ENCODE assay signal across 25 mouse cellular contexts in the genomic region with DNA sequence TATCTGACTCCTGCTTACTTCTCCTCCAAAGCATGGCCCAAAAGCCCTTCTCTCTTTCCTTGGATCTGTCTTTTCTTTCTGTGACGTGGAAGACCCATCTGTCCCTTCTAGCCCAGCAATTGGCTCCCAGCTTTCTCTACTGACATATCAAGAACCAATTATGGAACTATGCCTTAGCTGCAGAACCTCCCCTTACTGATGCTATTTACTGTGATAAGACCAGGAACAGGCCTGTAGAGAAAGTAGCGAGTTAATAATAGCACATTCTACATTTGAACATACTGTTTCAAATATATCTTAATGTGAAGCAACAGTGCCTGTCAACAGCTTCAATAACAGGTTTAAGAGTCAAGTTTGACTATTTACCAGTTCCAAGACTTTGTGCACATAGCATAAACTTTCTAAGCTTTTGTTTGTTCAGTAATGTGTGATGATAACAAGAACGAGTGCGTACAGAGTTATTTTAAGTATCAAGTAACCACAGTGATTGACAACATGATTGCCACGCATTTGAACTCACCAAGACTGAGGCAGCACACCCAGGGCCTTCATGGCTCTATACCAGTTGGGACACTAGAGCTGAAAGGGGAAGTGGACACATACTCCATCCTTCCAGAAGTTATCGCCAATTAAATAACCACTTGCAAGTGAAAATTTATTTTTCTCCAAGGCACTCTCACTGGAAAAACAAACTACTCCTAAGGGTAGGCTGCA.
A peak's percentile ranks its signal among the peaks of the same experiment; 100 is the strongest.
DNase-seq lines count a peak whose midpoint lies in the region; ATAC-seq and TF ChIP-seq lines count a peak whose summit lies in the region.
"Had no signal": no experiment of that assay in that cellular context is flagged by ENCODE, and none has a peak within 500 bp of the region (broad histone marks: within the 10 kb centered on the region; RNA-seq: fewer than 3 reads in every experiment).

No protein-coding gene starts in this region.

- 0 out of 2 replicates have a peak, but pooled peaks cover 6% of the 10 kb centered on the region for H3K4me1 ChIP-seq in heart, embryonic 11.5 days (ENCODE audit: control insufficient read depth, insufficient read depth, low read length)
- H3K4me1 ChIP-seq in heart, embryonic 14.5 days (ENCODE audit: control insufficient read depth in 2 of 2, insufficient read depth in 2 of 2, low read length in 2 of 2) = peaks cover 12 to 20% of the 10 kb centered on the region in 2 experiments
- H3K4me1 ChIP-seq in heart, postnatal 0 days (ENCODE audit: control insufficient read depth, insufficient read depth) = peaks cover 21% of the 10 kb centered on the region; the same call in 1 of the 2 replicates
- H3K4me1 ChIP-seq: hindbrain, embryonic 15.5 days had no signal

- H3K27ac ChIP-seq in heart, embryonic 11.5 days (ENCODE audit: low read depth, low read length) = peak overlapping the region; percentile 17; the same call in 1 of the 2 replicates
- peak overlapping the region; percentile 80 to 82 for H3K27ac ChIP-seq in heart, embryonic 14.5 days (replicated peaks in 1 of 2; ENCODE audit: control insufficient read depth in 1 of 2, insufficient read depth in 1 of 2, low read depth in 2 of 2, low read length in 2 of 2)
- peak overlapping the region; percentile 87 for H3K27ac ChIP-seq in heart, postnatal 0 days (ENCODE audit: low read depth)
- H3K27ac ChIP-seq: forebrain, embryonic 10.5 days; forebrain, embryonic 13.5 days; hindbrain, embryonic 12.5 days; hindbrain, embryonic 15.5 days had no signal

- TF ChIP-seq EP300 in heart, postnatal 0 days (IDR thresholded peaks at IDR 0.05; ENCODE audit: low read depth) = peak; percentile 90

- H3K36me3 ChIP-seq in heart, embryonic 11.5 days (ENCODE audit: control insufficient read depth, insufficient read depth, low read length) = no peaks in the 10 kb centered on the region
- no peaks in the 10 kb centered on the region for H3K36me3 ChIP-seq in heart, embryonic 14.5 days (ENCODE audit: control insufficient read depth, insufficient read depth, low read length)
- no peaks in the 10 kb centered on the region for H3K36me3 ChIP-seq in heart, postnatal 0 days (replicated peaks; ENCODE audit: control insufficient read depth, insufficient read depth, low read length)
- H3K36me3 ChIP-seq: forebrain, embryonic 10.5 days; G1E; hindbrain, embryonic 12.5 days; hindbrain, embryonic 15.5 days had no signal

- TF ChIP-seq CTCF in heart, postnatal 0 days (IDR thresholded peaks at IDR 0.05; ENCODE audit: low read depth) = no peak

- H3K4me2 ChIP-seq in heart, embryonic 11.5 days = no peak overlapping the region
- peak overlapping the region; percentile 15; the same call in 1 of the 2 replicates for H3K4me2 ChIP-seq in heart, embryonic 14.5 days (ENCODE audit: low read length)
- H3K4me2 ChIP-seq in heart, postnatal 0 days (ENCODE audit: low read depth, low read length) = no peak overlapping the region
- H3K4me2 ChIP-seq: forebrain, embryonic 13.5 days; hindbrain, embryonic 12.5 days; hindbrain, embryonic 15.5 days had no signal

- ATAC-seq in heart, embryonic 11.5 days (replicated peaks; ENCODE audit: insufficient number of reproducible peaks, low FRiP score, low TSS enrichment) = no peak
- ATAC-seq in heart, embryonic 14.5 days (ENCODE audit: insufficient number of reproducible peaks, insufficient read depth, low FRiP score, low read depth) = peak; percentile 79
- ATAC-seq in heart, postnatal 0 days (ENCODE audit: insufficient read depth, low read depth) = peak; percentile 94
- ATAC-seq: forebrain, embryonic 13.5 days; forebrain, embryonic 16.5 days; intestine, postnatal 0 days; Patski had no signal

- 42% methylated on average over 6 of the region's 6 CpGs for WGBS in heart, embryonic 11.5 days (ENCODE audit: insufficient replicate concordance)
- WGBS in heart, embryonic 14.5 days = 28% methylated on average over 6 of the region's 6 CpGs
- WGBS in heart, postnatal 0 days = 24% methylated on average over 6 of the region's 6 CpGs

- no peaks in the 10 kb centered on the region for H3K27me3 ChIP-seq in heart, embryonic 11.5 days (ENCODE audit: control insufficient read depth, insufficient read depth, low read length)
- no peaks in the 10 kb centered on the region for H3K27me3 ChIP-seq in heart, embryonic 14.5 days (ENCODE audit: control insufficient read depth, insufficient read depth, low read length)
- H3K27me3 ChIP-seq in heart, postnatal 0 days (ENCODE audit: control insufficient read depth, insufficient read depth, low read length) = no peaks in the 10 kb centered on the region
- H3K27me3 ChIP-seq: CH12.LX; forebrain, embryonic 13.5 days; hindbrain, embryonic 12.5 days; hindbrain, embryonic 15.5 days; Patski had no signal

- H3K9me3 ChIP-seq in heart, embryonic 11.5 days (replicated peaks; ENCODE audit: control insufficient read depth, low read length) = no peaks in the 10 kb centered on the region
- no peaks in the 10 kb centered on the region for H3K9me3 ChIP-seq in heart, embryonic 14.5 days (ENCODE audit: control insufficient read depth, low read length)
- H3K9me3 ChIP-seq in heart, postnatal 0 days (replicated peaks; ENCODE audit: control insufficient read depth, low read length) = no peaks in the 10 kb centered on the region
- H3K9me3 ChIP-seq: forebrain, embryonic 10.5 days; forebrain, embryonic 13.5 days; G1E; hindbrain, embryonic 12.5 days; hindbrain, embryonic 15.5 days had no signal

- H3K4me3 ChIP-seq in heart, embryonic 11.5 days (ENCODE audit: low read depth, low read length) = no peak overlapping the region
- H3K4me3 ChIP-seq in heart, embryonic 14.5 days (ENCODE audit: control insufficient read depth in 1 of 2, insufficient read depth in 1 of 2, low read depth in 1 of 2, low read length in 2 of 2) = no peak overlapping the region
- no peak overlapping the region for H3K4me3 ChIP-seq in heart, postnatal 0 days (ENCODE audit: low read depth, low read length)
- H3K4me3 ChIP-seq: forebrain, embryonic 10.5 days; forebrain, embryonic 13.5 days; hindbrain, embryonic 12.5 days; hindbrain, embryonic 15.5 days had no signal

- no peak for DNase-seq in heart, adult 9 months (ENCODE audit: low spot score in 2 of 2)
- DNase-seq in heart, adult 11 months = no peak
- DNase-seq in heart, postnatal 0 days (ENCODE audit: low spot score) = peak; percentile 92
- no peak for DNase-seq in heart, adult 8-10 months (ENCODE audit: low spot score)
- DNase-seq in kidney, adult 11 months = no peak
- DNase-seq: adrenal gland, postnatal 10 days; adrenal gland, postnatal 36 days; B cell, adult 2 months; cerebellum, adult 18-20 months; cerebellum, adult 9-10 months; cerebellum, postnatal 14 days; gastrocnemius, postnatal 10 days; gastrocnemius, postnatal 36 days; kidney, adult 8-10 months had no signal

- H3K9ac ChIP-seq in heart, embryonic 11.5 days (ENCODE audit: low read depth, low read length) = no peak overlapping the region
- no peak overlapping the region for H3K9ac ChIP-seq in heart, embryonic 14.5 days (ENCODE audit: low read length)
- no peak overlapping the region for H3K9ac ChIP-seq in heart, postnatal 0 days (replicated peaks; ENCODE audit: low read depth, low read length)
- H3K9ac ChIP-seq: forebrain, embryonic 13.5 days; hindbrain, embryonic 12.5 days; hindbrain, embryonic 15.5 days had no signal

Comparison
In these comparisons a context has a peak if more than half of its experiments do, and no peak if none do; other contexts are left out.
1. H3K27ac ChIP-seq: peak in every context shown above with its lines; median percentile 87 in heart, postnatal 0 days; 81 in heart, embryonic 14.5 days; 17 in heart, embryonic 11.5 days.